Mouse (Mus musculus) urinary bladder, postnatal 10 days (tissue): Measurements from ENCODE around the gene Orc1.

Experiments used
- DNase-seq: peaks from one replicate; pipeline ENCODE4 v3.0.0; 2022; ENCODE audit warnings: low spot score

Orc1 gene

GRCm38 (mm10) chr4:108578840-108579742 lies at the start of gene Orc1, which contains the start of gene Prpf38a:
TSS of gene Orc1 (plus strand) at chr4:108579423.
TSS of gene Prpf38a (minus strand) at chr4:108579336.
- peak; percentile 84 for DNase-seq

GRCm38 (mm10) chr4:108539701-108540100 lies 39.5 kb upstream of the Orc1 start:
- no peak for DNase-seq

- no peak for DNase-seq
These were observed 14.2 kb upstream of the Orc1 start for GRCm38 (mm10) chr4:108565026-108565425.

GRCm38 (mm10) chr4:108572644-108573043 lies 6.6 kb upstream of the Orc1 start:
- no peak for DNase-seq

- no peak for DNase-seq
These were observed 654 bp downstream of the Orc1 start for GRCm38 (mm10) chr4:108579743-108580411.

- no peak for DNase-seq
These were observed 14.2 kb downstream of the Orc1 start for GRCm38 (mm10) chr4:108593376-108593775.

- DNase-seq, result no peak
These were observed 16.6 kb downstream of the Orc1 start for GRCm38 (mm10) chr4:108595785-108596184.

- no peak for DNase-seq
These were observed 19.1 kb downstream of the Orc1 start for GRCm38 (mm10) chr4:108598306-108598705.

GRCm38 (mm10) chr4:108601870-108602269 lies 22.6 kb downstream of the Orc1 start:
- no peak for DNase-seq

GRCm38 (mm10) chr4:108608651-108609050 lies 29.4 kb downstream of the Orc1 start:
- DNase-seq, result no peak

- DNase-seq, result no peak
These were observed 31.7 kb downstream of the Orc1 start for GRCm38 (mm10) chr4:108610935-108611334.

GRCm38 (mm10) chr4:108618586-108618985 lies 39.4 kb downstream of the Orc1 start:
- DNase-seq, result no peak

- DNase-seq, result no peak
These were observed 39.9 kb downstream of the Orc1 start for GRCm38 (mm10) chr4:108619165-108619564.

- DNase-seq, result peak; percentile 67
These were observed 40.5 kb downstream of the Orc1 start, which contains the start of gene Cc2d1b for GRCm38 (mm10) chr4:108619587-108620341. TSS of gene Cc2d1b (plus strand) at chr4:108619940.

- no peak for DNase-seq
These were observed 41.3 kb downstream of the Orc1 start for GRCm38 (mm10) chr4:108620536-108620935.

GRCm38 (mm10) chr4:108621504-108621903 lies 42.3 kb downstream of the Orc1 start:
- no peak for DNase-seq

- DNase-seq, result no peak
These were observed 47.8 kb downstream of the Orc1 start for GRCm38 (mm10) chr4:108627066-108627465.

GRCm38 (mm10) chr4:108629363-108629880 lies 50.2 kb downstream of the Orc1 start:
- no peak for DNase-seq

- DNase-seq, result no peak
These were observed 50.9 kb downstream of the Orc1 start for GRCm38 (mm10) chr4:108630096-108630495.

GRCm38 (mm10) chr4:108631616-108632015 lies 52.4 kb downstream of the Orc1 start:
- DNase-seq, result no peak

- DNase-seq, result no peak
These were observed 54.5 kb downstream of the Orc1 start for GRCm38 (mm10) chr4:108633703-108634102.

- no peak for DNase-seq
These were observed 55.5 kb downstream of the Orc1 start for GRCm38 (mm10) chr4:108634696-108635095.
